Mouse (Mus musculus): ENCODE measurements at regions not wholly inside any gene's neighbourhood (a gene's known extent, or its start where the extent isn't known, plus 50 kb on each side); places are given as distances from the start of the nearest gene placed in this dataset.
A peak's percentile ranks its signal among the peaks of the same experiment; 100 is the strongest.

GRCm38 (mm10) chr2:46503074-46503473 lies 1385.9 kb upstream of the Zeb2 start:
- no peak for DNase-seq
- Histone ChIP-seq H3K4me3 (replicated peaks; ENCODE audit: extremely low read depth, low read depth, low read length) (no peak overlapping the region), H3K4me1 (ENCODE audit: control insufficient read depth, insufficient read depth, low read length) (no peaks in the 10 kb centered on the region)
- 58% methylated on average over 2 of the region's 2 CpGs for WGBS
- TF ChIP-seq CTCF (IDR thresholded peaks at IDR 0.05; ENCODE audit: insufficient read depth, low read length) (no peak), POLR2A (IDR thresholded peaks at IDR 0.05; ENCODE audit: borderline replicate concordance, extremely low read depth, low read depth, low read length) (no peak)

DNA sequence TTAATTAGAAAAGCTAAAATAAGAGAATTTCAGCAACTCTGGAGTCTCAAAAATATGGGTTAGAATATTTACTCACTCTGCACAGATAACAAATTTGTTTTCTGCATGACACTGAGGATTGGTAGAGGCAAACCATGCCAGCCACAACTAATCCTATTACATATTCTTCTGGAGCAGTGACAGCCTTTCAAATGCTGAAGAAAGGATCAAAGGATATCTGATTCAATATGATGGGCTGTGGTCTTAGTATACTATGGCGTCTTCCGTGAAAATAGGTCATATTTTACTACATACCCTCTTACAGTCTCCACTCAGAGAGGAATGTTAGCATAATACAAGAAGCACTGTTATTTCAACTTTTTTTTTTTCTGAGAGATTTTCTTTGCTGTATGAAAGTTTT lies 1375.1 kb upstream of the Zeb2 start:
- TF ChIP-seq POLR2A (IDR thresholded peaks at IDR 0.05; ENCODE audit: borderline replicate concordance, extremely low read depth, low read depth, low read length), result no peak
- no peak for TF ChIP-seq CTCF (IDR thresholded peaks at IDR 0.05; ENCODE audit: insufficient read depth, low read length)
- Histone ChIP-seq H3K4me1 (ENCODE audit: control insufficient read depth, insufficient read depth, low read length) (no peaks in the 10 kb centered on the region), H3K4me3 (replicated peaks; ENCODE audit: extremely low read depth, low read depth, low read length) (no peak overlapping the region)
- DNase-seq, result no peak
- WGBS, result 85% methylated on average over 2 of the region's 2 CpGs

- TF ChIP-seq POLR2A (IDR thresholded peaks at IDR 0.05; ENCODE audit: borderline replicate concordance, extremely low read depth, low read depth, low read length) (no peak), CTCF (IDR thresholded peaks at IDR 0.05; ENCODE audit: insufficient read depth, low read length) (no peak)
- Histone ChIP-seq H3K4me3 (replicated peaks; ENCODE audit: extremely low read depth, low read depth, low read length) (no peak overlapping the region), H3K4me1 (ENCODE audit: control insufficient read depth, insufficient read depth, low read length) (no peaks in the 10 kb centered on the region)
- no peak for DNase-seq
- WGBS, result 88% methylated on average over 2 of the region's 2 CpGs
Measured at GRCm38 (mm10) chr2:46491081-46491480, 1373.9 kb upstream of the Zeb2 start.

DNA sequence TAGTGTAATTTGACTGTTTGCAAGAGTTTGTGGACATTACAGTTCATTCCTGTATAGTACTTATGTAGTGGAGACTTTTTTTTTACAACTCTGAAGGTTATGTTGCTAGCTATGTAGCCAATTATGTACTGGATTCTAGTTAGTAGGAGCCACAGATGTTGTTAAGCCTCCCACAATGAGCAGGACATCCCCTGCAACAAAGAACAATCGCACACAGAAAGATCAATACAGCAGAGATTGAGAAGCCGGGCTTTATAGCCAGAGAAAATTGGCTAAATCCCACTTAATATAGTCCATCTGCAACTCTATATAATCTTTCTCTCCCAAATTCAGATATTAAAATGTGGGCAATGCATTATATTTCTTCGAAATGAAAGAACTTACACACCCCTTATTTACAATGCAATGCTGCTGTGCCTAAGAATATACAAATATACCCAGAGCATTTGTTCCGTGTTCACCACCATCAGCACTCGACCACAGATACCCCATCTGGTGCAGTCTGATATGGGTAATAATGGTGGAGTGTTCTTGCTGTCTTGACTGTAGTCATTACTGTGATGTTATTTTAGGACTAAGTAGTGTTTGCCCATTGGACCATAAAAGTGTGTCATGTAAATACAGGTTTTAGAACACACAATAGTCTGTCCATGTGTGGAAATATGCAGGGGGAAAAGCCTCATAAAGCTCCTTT lies 1351.9 kb upstream of the Zeb2 start:
- H3K4me3 ChIP-seq (replicated peaks; ENCODE audit: extremely low read depth, low read depth, low read length), result no peak overlapping the region
- DNase-seq, result no peak
- TF ChIP-seq CTCF (IDR thresholded peaks at IDR 0.05; ENCODE audit: insufficient read depth, low read length), result no peak
- no peaks in the 10 kb centered on the region; the same call in 1 of the 2 replicates for H3K4me1 ChIP-seq (ENCODE audit: control insufficient read depth, insufficient read depth, low read length)
- WGBS, result 91% methylated on average over 5 of the region's 5 CpGs

- 43% methylated on average over 4 of the region's 4 CpGs for WGBS
- no peak for TF ChIP-seq POLR2A (IDR thresholded peaks at IDR 0.05; ENCODE audit: borderline replicate concordance, extremely low read depth, low read depth, low read length)
- TF ChIP-seq CTCF (IDR thresholded peaks at IDR 0.05; ENCODE audit: insufficient read depth, low read length), result no peak
- Histone ChIP-seq H3K4me3 (replicated peaks; ENCODE audit: extremely low read depth, low read depth, low read length) (no peak overlapping the region), H3K4me1 (ENCODE audit: control insufficient read depth, insufficient read depth, low read length) (no peaks in the 10 kb centered on the region; the same call in 1 of the 2 replicates)
- DNase-seq, result peak; percentile 23
Measured at GRCm38 (mm10) chr2:46465389-46465788, 1348.2 kb upstream of the Zeb2 start.

- Histone ChIP-seq H3K4me1 (ENCODE audit: control insufficient read depth, insufficient read depth, low read length) (no peaks in the 10 kb centered on the region; the same call in 1 of the 2 replicates), H3K4me3 (replicated peaks; ENCODE audit: extremely low read depth, low read depth, low read length) (no peak overlapping the region)
- DNase-seq, result peak; percentile 28
- WGBS, result 63% methylated on average over 1 of the region's 1 CpGs
- TF ChIP-seq POLR2A (IDR thresholded peaks at IDR 0.05; ENCODE audit: borderline replicate concordance, extremely low read depth, low read depth, low read length) (no peak), CTCF (IDR thresholded peaks at IDR 0.05; ENCODE audit: insufficient read depth, low read length) (no peak)
Measured at GRCm38 (mm10) chr2:46464913-46465312, 1347.7 kb upstream of the Zeb2 start.

DNA sequence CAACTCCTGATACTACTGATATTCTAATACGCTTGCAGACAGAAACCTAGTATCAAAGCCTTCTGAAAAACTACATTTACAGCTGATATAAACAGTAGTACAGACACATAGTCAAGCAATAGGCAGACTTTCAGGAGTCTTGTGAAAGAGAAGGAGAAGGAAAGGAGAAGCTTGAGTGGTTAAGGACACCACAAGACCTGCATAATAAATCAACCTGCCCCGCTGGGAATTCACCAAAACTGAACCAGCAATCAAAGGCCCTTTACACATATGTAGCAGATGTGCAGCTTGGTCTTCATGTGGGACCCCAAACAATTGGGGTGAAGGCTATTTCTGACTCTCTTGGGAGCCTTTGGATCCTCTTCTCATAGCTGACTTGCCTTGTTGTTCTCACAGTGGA lies 1345.5 kb upstream of the Zeb2 start:
- WGBS, result 90% methylated on average over 2 of the region's 2 CpGs
- TF ChIP-seq POLR2A (IDR thresholded peaks at IDR 0.05; ENCODE audit: borderline replicate concordance, extremely low read depth, low read depth, low read length) (no peak), CTCF (IDR thresholded peaks at IDR 0.05; ENCODE audit: insufficient read depth, low read length) (no peak)
- DNase-seq, result no peak
- H3K4me1 ChIP-seq (ENCODE audit: control insufficient read depth, insufficient read depth, low read length), result no peaks in the 10 kb centered on the region; the same call in 1 of the 2 replicates
- H3K4me3 ChIP-seq (replicated peaks; ENCODE audit: extremely low read depth, low read depth, low read length), result no peak overlapping the region

GRCm38 (mm10) chr2:46450698-46451097 lies 1333.5 kb upstream of the Zeb2 start:
- WGBS, result 29% methylated on average over 6 of the region's 6 CpGs
- TF ChIP-seq CTCF (IDR thresholded peaks at IDR 0.05; ENCODE audit: insufficient read depth, low read length) (no peak), POLR2A (IDR thresholded peaks at IDR 0.05; ENCODE audit: borderline replicate concordance, extremely low read depth, low read depth, low read length) (no peak)
- no peak for DNase-seq

DNA sequence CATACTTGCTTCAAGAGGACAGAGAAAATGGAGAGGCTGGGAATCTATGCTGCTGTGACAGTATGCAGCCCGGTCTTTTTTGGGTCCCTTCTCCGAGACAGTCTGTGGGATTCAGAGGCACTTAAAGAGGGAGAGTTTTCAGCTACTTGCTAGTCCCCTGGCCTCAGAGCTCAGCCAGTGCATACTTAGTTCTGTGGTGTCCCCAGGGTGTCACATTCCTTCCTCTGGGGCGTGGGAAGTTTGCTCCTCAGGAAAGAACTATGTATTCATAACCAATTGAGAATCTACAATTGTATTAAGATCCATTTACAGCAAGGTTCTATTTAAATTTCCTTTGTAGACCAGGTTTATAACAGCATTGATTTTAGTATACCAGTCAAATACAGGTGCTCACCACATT lies 1328.1 kb upstream of the Zeb2 start:
- Histone ChIP-seq H3K4me3 (replicated peaks; ENCODE audit: extremely low read depth, low read depth, low read length) (no peak overlapping the region), H3K4me1 (ENCODE audit: control insufficient read depth, insufficient read depth, low read length) (peaks cover 8% of the 10 kb centered on the region)
- TF ChIP-seq POLR2A (IDR thresholded peaks at IDR 0.05; ENCODE audit: borderline replicate concordance, extremely low read depth, low read depth, low read length) (no peak), CTCF (IDR thresholded peaks at IDR 0.05; ENCODE audit: insufficient read depth, low read length) (no peak)
- 60% methylated on average over 3 of the region's 3 CpGs for WGBS
- DNase-seq, result no peak

More at GRCm38 (mm10) chr2:46450698-46451097, 1333.5 kb upstream of the Zeb2 start:
- H3K4me3 ChIP-seq (replicated peaks; ENCODE audit: extremely low read depth, low read depth, low read length), result no peak overlapping the region
- H3K4me1 ChIP-seq (ENCODE audit: control insufficient read depth, insufficient read depth, low read length), result no peaks in the 10 kb centered on the region

- no peak overlapping the region for H3K4me3 ChIP-seq (replicated peaks; ENCODE audit: extremely low read depth, low read depth, low read length)
- 9% methylated on average over 5 of the region's 5 CpGs for WGBS
- peaks cover 8% of the 10 kb centered on the region for H3K4me1 ChIP-seq (ENCODE audit: control insufficient read depth, insufficient read depth, low read length)
- TF ChIP-seq POLR2A (IDR thresholded peaks at IDR 0.05; ENCODE audit: borderline replicate concordance, extremely low read depth, low read depth, low read length) (no peak), CTCF (IDR thresholded peaks at IDR 0.05; ENCODE audit: insufficient read depth, low read length) (no peak)
- DNase-seq, result peak; percentile 29
Measured at GRCm38 (mm10) chr2:46443686-46444180, 1326.5 kb upstream of the Zeb2 start.

Measured in lung, adult 2 months (tissue).